Mouse (Mus musculus) adrenal gland, postnatal 14 days (tissue): ENCODE measurements around the gene Gabrr3. TPM values are rescaled to one million over a fixed set of nuclear protein-coding genes. Genes with fewer than 3 reads are reported as not detected.
A peak's percentile ranks its signal among the peaks of the same experiment; 100 is the strongest.

Source experiments
- DNase-seq: peaks from one replicate; pipeline ENCODE4 v3.0.0; 2021; ENCODE audit warnings: mixed read lengths
- total RNA-seq: library from RNA; stranded (reverse); gene quantifications from 2 replicates; pipeline ENCODE4 v1.2.3, GENCODE M21; 2021

The Gabrr3 gene
- total RNA-seq, 1 experiment from 2014 or later, result not detected

DNA sequence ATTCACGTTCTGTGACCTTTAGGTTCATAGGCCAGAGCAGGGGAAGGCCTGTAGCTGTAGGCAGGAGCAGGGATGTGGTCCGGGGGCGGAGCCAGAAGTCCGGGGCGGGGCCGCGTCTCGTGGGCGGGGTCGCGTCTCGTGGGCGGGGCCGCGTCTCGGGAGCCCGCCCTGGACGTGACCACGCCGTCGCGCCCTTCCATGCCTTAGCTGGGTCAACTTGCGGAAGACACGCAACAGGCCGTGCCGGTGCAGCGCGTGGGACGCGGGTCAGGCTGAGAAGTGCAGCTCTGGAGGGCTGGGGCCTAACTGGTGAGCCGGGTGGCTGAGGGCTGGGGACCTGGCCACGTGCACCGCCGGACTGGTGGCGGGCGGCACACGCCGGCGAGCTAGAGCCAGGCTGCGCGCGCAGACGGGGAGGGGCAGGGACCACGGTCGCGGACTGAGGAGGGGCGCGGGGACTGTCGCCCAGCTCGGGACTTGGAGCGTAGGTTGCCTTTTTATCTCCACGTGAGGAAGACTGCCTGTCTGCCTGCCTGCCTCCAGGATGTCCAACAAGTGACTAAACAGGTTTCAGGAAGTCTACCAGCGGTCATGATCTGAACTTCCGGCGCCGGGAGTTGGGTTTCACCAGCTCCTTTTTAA lies 64.6 kb downstream of the Gabrr3 start, which contains the start of gene Riox2:
Gene Riox2 (plus strand): TSS at position 139 of the 642 bp plus-strand sequence.
- peak; percentile 93 for DNase-seq

DNA sequence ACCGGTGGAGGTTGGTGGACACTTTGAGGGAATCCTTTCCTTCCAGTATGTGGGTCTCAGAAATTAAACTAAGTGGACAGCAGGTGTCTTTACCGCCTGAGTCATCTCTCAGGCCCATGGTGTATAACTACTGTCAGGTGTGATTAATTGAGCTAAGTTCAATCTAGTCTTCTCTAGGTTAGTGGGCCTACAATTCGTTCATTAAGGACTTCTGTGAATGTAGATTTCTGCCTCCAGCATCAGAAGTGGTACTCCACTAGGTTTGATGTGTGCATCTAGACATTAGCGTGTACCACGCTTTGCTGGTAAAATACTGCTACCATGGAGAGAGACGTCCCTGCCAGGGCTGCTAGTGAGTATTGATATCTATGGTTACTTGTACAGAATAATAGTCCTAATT lies 65.4 kb downstream of the Gabrr3 start:
- DNase-seq, result no peak

DNA sequence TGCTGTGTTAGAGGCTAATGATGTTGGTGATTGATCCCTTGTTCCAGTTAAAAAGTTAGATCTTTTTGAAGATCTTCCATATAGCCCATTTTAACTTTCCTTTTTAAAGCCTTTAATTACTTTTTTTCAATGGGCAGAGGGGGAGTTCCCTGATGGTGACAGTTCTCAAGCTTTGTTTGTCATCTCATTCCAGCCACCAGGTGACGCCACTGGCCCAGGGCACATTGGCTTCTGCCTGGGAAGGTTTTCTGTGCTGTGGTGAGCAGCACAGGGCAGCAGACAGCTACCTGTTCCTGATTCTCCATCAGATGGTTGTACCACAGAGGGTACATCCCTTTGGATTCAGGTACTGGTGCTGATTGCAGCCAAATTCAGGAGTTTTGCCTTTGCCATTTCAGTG lies 67.7 kb downstream of the Gabrr3 start:
- DNase-seq, result peak; percentile 86

DNA sequence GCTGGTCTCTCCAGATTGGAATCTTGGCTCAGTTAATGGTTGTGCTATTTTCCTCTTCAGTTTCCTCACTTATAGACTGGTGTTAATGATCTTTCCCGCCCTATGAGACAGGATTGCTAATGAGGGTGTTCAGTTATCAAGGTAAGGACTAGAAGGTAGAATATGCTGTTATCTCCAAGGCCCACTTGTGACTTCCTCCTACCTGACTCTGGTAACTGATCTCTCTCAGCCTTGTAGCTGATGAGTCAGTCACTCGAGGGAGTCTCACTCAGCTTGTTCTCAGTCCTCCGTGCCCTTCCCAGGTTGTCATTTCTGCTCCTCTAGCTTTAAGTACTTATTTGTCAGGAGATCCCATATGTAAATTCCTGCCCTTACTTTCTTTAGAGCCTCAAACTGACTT lies 70.8 kb downstream of the Gabrr3 start:
- no peak for DNase-seq

DNA sequence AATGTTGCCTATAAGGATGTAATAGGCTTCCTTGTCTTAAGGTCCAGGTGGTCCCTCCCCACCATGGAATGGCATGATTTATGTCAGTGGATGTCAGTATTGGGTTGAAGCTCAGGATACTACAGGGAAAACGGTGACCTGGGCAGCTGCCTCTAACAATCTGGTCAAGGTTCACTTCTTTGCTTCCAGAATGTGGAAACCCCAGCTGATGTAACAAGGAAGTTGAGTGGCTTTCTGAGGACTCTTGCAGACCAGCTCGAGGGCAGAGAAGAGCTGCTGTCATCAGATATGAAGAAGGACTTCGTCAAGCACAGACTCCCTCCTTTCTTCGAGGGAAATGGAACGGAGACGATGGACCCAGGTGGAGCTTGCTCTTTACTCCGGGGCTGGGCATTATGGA lies 80.1 kb downstream of the Gabrr3 start:
- DNase-seq, result peak; percentile 10

DNA sequence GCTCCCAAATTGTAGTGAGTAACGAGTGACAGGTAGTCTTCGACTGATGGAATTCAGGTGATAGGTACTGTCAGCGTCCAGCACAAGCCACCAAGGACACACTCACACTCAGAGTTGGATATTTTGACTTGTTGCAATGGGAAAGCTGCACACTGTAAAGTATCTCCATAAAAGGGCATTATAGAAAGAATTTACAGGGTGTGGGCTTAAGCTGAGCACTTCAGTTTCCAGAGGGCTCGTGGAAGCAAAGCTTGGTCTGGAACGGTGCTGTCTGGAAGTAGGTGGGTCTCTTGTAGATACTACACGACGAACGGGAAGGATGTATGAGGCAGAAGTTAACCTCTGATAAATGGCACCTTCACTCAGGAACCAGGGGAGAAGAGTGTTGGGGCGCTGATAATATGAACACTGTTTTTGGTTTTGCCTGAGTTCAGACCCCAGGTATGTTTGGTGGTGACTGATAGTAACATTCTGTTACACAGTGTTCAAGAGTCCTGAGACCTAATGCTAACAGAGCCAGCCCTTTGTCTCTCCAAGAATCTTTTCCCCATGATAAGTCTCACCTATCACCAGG lies 80.9 kb downstream of the Gabrr3 start:
- DNase-seq, result no peak

DNA sequence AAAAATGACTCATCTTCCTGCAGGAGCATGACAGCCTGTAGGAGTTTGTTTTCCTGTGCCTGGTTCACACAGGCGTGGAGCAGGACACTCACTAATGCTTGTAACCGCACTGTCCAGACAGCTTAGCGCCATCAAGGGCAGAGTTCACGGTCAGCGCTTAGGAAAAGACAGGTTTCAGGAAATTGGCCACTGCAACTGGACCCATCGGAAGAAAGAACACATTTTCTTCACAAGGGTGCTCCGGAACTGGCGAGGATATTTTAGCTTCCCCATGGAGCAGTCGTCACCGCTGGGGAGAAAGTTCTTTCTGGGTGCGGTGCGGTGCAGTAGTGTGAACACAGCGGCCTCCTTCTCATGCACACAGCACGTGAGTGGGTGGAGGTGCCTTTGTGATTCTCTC lies 86.1 kb downstream of the Gabrr3 start:
- DNase-seq, result peak; percentile 24

DNA sequence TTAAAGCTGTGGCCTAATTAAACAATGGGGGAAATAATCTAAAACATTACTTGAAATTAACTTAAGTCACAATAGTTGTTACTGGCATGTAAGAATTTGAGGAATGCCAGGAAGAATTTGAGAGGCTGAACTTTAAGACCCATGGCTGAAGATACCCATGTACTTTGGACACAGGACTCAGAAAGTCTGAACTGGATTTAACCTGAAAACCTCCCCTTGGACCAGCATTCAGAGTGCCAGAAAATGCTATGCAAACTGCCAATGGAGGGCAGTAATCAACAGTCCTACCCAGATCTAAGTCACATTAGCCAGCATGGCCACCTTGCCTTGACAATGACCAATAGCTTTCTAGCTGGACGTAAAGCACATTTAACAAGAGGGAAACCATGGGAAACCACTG lies 90.8 kb downstream of the Gabrr3 start:
- no peak for DNase-seq

DNA sequence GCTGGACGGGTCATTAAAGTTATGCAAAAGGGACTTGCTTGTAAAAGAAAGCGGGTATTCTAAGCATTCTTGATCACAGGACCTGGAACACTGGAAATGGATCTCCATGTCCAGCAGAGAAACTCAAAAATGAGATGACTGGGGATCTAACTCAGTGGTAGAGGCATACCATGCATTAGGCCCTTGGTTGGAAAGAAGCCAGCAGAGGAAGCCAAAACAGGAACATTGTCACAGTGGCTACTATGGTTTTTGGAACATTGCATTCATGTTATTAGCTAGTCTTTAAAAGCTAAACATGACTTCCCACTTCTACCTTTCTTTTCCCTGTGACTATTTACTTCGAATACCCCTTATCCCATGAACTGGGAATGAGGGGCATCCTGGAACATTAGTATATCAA lies 92.0 kb downstream of the Gabrr3 start:
- DNase-seq, result no peak

DNA sequence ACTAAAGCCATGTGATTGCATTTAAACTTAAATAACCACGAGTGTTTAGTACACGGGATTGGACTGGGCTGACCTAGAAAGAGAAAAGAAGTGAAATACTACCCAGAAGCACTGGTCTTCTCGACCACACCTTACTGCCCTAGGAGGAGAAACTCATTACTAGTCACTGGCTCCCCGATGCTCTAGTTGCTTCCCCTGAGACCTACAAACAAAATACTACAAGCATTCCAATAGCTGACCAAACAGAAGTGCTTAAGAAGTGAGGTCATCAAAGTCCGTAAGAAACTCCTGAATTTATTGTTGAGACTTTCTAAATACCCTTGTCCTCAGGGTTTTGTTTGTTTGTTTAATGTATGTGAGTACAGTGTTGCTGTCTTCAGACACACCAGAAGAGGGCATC lies 102.7 kb downstream of the Gabrr3 start:
- no peak for DNase-seq

Other genes starting within 250 kb of the Gabrr3 start
- not detected in 2 replicates for gene Olfr196, start 236.9 kb upstream of the Gabrr3 start, total RNA-seq
- gene Olfr198, start 203.8 kb upstream of the Gabrr3 start, total RNA-seq, result not detected in 2 replicates
- not detected in 2 replicates for gene Olfr199, start 187.6 kb upstream of the Gabrr3 start, total RNA-seq
- not detected in 2 replicates for gene Olfr201, start 134.7 kb upstream of the Gabrr3 start, total RNA-seq
- not detected in 2 replicates for gene Olfr202, start 120.5 kb upstream of the Gabrr3 start, total RNA-seq
- gene Olfr203, start 108.5 kb upstream of the Gabrr3 start, total RNA-seq, result not detected in 2 replicates
- gene Olfr204, start 89.1 kb upstream of the Gabrr3 start, total RNA-seq, result 0.07 TPM in 1 of 2 replicates, not detected in the other
- not detected in 2 replicates for gene Olfr205, start 76.2 kb upstream of the Gabrr3 start, total RNA-seq
- not detected in 2 replicates for gene Olfr206, start 58.1 kb upstream of the Gabrr3 start, total RNA-seq
- not detected in 2 replicates for gene Olfr209, start 43.3 kb upstream of the Gabrr3 start, total RNA-seq
- gene Riox2, start 64.4 kb downstream of the Gabrr3 start, total RNA-seq, result 21.2 and 25.8 TPM in 2 replicates
- 15.8 and 17.3 TPM in 2 replicates for gene Crybg3, start 193.6 kb downstream of the Gabrr3 start, total RNA-seq
- 8.0 and 9.4 TPM in 2 replicates for gene Arl6, start 232.1 kb downstream of the Gabrr3 start, total RNA-seq